Mouse (Mus musculus): Measurements from ENCODE around the gene Nfia.

Gene Nfia

GRCm38 (mm10) chr4:98089985-98090384 lies 317.5 kb downstream of the Nfia start:
- DNase-seq = no peak

- no peak for DNase-seq
Measured at GRCm38 (mm10) chr4:98090586-98090985, 318.1 kb downstream of the Nfia start.

- DNase-seq = no peak
Measured at GRCm38 (mm10) chr4:98091368-98091827, 318.9 kb downstream of the Nfia start.

- DNase-seq = no peak
Measured at GRCm38 (mm10) chr4:98091901-98092472, 319.5 kb downstream of the Nfia start.

DNA sequence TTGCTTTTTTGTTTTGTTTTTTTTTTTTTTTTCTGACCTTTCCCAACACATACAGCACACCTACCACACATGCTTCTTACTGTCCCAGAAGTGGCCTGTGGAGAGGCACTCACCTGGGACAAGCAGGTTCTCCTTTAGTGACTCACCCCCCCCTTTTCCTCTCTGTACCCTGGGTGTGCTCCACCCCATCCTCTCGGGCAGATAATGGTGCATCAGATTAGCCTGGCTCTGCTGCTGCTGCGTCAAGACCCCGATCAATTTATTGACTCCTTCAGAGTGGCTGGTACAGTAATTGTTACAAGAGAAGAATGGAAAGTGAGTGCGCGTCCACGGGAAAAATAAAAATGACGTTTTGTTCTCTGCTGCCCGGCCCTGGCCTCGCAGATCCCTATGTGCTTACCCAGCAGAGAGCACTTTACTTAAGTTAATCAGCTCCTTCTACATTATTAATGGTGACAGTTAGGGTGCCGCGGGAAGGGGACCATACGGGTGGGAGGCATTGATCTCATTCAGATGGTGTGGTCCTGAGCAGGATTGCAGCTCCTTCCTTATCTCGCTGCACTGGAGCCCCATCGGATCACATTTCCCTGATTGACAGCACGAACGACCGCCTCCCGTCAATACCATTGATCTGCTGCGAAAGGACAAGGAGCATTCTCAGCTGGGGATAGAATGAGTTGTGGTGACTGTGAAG lies 321.7 kb downstream of the Nfia start:
- no peak for DNase-seq

DNA sequence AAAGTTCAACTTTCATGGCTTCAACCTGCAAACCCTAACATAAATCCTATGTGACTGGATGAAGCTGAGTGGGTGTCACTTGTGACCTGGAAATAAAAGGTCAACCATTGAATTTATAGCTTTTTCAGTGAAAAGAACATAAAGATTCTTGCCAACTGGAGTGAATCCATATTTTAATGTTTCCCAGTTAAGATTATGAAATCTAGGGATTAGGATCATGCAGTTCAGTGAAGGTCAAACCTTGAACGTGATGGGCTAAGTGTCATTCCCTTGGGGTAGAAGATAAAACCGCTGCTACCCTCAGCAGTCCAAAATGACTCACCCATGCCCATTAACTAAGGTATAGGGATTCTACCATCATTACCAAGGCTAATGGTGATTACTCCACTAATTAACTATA lies 322.5 kb downstream of the Nfia start:
- no peak for DNase-seq

DNA sequence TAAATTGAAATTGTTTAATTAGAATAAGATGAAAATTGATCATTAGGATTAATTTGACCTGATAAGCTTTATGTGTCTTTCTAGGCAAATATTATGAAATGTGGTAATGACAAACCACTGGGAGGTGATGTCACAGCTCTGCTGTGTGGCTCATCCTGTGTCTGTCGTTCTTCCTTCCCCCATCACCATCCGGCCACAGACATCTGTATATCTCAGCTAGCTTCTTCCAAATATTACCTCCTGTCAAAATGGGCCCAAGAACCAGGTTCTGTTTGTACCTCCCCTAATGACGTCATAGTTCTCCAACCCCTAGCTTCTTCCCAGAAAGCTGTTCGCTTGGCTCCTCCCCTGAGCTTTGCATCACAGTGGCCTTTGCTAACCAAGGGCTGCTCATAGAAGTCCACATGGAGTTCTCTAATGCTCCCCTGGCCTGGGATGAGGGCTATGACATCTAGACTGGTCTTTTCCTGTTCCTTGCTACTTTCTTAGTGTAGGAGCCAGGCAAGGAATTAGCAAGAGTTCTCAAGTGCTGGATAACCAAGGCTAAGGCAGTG lies 324.6 kb downstream of the Nfia start:
- no peak for DNase-seq

- no peak for DNase-seq
Measured at GRCm38 (mm10) chr4:98098663-98099062, 326.1 kb downstream of the Nfia start.

- DNase-seq = no peak
Measured at GRCm38 (mm10) chr4:98099433-98099832, 326.9 kb downstream of the Nfia start.

- no peak for DNase-seq
Measured at GRCm38 (mm10) chr4:98101153-98102096, 328.9 kb downstream of the Nfia start.

DNA sequence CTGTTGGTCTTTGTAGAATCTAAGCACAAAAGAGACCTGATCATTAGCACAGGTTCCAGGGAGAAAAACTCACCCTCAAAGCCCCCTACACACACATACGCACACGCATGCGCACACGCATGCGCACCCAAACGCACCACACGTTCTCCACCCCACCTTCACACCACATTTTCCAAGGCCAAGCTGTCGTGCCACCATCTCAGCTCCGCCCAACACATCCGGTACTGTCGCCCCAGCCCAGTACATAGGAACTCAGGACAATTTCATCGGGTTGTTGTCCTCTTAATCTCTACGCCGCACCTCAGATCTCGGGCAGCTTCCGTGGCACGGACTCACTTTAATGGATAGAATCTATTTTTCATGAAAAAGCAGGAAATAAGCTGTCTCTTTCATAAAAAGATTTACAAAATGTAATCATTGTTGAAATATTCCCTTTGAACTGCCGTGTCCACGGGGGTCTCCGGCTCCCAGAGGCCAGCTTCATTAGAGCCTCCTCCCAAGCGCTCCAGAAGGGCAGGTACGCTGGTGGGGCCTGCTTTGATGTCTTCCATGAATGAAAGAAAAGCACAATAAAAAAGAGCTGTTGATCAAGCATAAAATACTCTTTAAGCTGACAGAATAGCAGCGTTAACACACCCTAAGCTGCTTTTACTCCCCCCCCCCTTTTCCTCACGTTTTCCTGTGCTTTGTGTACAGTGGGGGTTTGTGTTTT lies 330.2 kb downstream of the Nfia start:
- no peak for DNase-seq

- DNase-seq = no peak
Measured at GRCm38 (mm10) chr4:98103337-98103666, 330.8 kb downstream of the Nfia start.

DNA sequence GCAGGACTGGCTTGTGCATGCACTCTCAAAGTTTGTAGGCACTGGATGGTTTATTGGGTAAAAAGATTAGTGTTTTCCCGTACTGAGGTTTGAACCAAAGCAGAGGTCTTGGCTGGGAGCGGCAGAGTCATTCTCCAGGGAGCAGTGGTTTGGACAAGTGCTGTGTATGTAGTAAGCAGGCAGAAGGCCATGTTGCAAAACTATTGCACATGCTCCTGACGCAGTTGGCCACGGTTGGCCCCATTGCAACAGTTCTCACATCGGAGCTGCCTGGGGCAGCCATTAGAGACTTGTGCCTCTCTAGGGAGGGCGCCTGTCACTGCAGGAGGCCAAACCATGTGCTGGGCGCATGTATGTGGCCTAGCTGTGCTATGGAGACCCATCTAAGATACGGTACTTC lies 331.6 kb downstream of the Nfia start:
- DNase-seq = no peak

GRCm38 (mm10) chr4:98104911-98105702 lies 332.6 kb downstream of the Nfia start:
- peak; percentile 28 for DNase-seq

- no peak for DNase-seq
Measured at GRCm38 (mm10) chr4:98105971-98106370, 333.4 kb downstream of the Nfia start.

DNA sequence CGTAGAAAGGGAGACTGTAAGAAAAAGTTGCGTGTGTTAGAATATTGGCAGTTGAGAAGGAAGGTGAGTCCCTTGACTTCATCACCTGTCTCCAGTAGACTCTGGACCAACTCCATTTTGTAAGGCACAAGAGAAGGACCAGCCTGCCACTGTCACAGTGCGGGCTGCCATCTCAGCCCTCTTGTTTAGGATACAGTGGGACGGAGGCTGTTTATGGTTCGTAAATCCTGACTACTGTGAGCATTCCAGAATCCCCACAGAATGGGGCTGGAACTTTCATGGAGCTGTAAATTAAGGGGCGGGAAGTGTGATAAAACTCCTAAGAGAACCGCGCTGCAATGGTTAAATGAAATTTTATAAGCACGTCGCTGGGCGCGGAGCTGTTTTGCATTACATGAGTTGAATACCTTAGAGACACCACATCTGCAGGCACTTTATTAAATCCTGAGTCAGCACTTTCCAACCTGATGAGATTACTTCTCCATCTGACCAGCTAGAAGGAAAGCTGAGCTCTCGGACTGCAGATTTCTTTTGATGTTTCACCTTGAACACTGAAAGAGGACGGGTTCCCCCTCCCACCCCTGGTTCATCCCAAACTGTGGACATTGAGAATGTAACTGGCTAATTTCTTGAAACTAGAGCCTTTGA lies 334.0 kb downstream of the Nfia start:
- no peak for DNase-seq

- DNase-seq = no peak
Measured at GRCm38 (mm10) chr4:98107093-98107453, 334.5 kb downstream of the Nfia start.

GRCm38 (mm10) chr4:98107936-98108675 lies 335.6 kb downstream of the Nfia start:
- no peak for DNase-seq

GRCm38 (mm10) chr4:98108676-98109016 lies 336.1 kb downstream of the Nfia start:
- DNase-seq = peak; percentile 26

DNA sequence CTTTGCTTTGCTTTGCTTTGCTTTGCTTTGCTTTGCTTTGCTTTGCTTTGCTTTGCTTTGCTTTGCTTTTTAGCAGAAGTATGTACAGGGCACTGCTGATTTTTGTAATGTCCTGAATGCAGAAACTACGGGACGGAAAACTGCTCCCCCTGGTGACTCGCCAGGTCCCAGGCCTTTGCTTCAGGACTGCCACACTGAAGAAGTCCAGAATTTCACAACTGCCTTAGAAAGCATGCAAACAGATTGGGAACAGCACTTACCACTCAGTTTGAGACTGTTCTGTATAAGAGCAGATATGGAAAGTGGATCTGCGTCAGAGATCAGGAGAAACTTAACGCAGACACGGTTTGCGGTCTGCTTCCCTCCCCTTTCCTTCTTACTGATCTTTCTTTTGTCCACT lies 336.5 kb downstream of the Nfia start:
- DNase-seq = peak; percentile 65

DNA sequence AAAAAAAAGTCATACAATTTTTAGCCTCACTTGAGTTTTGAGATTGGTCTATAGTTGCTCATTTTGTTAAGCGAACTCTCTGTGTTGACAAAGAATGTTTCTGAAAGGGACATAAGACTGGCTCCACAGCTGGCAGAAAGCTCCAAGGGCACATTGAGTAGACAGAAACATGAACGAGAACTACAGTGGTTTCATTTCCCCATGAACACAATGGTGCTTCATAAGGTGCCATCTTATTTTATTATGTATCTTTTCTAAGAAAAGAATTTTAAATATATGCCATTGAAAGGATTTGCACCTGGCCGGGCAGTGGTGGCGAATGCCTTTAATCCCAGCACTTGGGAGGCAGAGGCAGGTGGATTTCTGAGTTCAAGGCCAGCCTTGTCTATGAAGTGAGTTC lies 337.4 kb downstream of the Nfia start:
- DNase-seq = no peak
